Mouse (Mus musculus) urinary bladder, postnatal 36 days (tissue): Measurements from ENCODE around the gene Mpp4.

ENCODE experiments used
- DNase-seq, 2 experiments: peaks; one replicate each; pipeline ENCODE4 v3.0.0; 2022; ENCODE audit warnings: low spot score in 2 of 2, mixed read lengths in 1 of 2

The Mpp4 gene

GRCm38 (mm10) chr1:59163030-59163461 lies at the start of gene Mpp4:
TSS of gene Mpp4 (minus strand) at chr1:59163389.
- DNase-seq: no peak

- DNase-seq: no peak
Observed at GRCm38 (mm10) chr1:59212951-59213350, 49.8 kb upstream of the Mpp4 start.

- no peak for DNase-seq
Observed at GRCm38 (mm10) chr1:59212076-59212779, 49.0 kb upstream of the Mpp4 start.

GRCm38 (mm10) chr1:59211651-59212050 lies 48.5 kb upstream of the Mpp4 start:
- DNase-seq: no peak

- no peak for DNase-seq
Observed at GRCm38 (mm10) chr1:59208331-59208730, 45.1 kb upstream of the Mpp4 start.

- no peak for DNase-seq
Observed at GRCm38 (mm10) chr1:59204489-59204888, 41.3 kb upstream of the Mpp4 start.

- no peak for DNase-seq
Observed at GRCm38 (mm10) chr1:59202367-59202766, 39.2 kb upstream of the Mpp4 start.

GRCm38 (mm10) chr1:59201561-59201960 lies 38.4 kb upstream of the Mpp4 start:
- DNase-seq: peak in 1 of 2 experiments; percentile 4

GRCm38 (mm10) chr1:59200960-59201359 lies 37.8 kb upstream of the Mpp4 start:
- no peak for DNase-seq

GRCm38 (mm10) chr1:59194979-59195378 lies 31.8 kb upstream of the Mpp4 start:
- DNase-seq: no peak

GRCm38 (mm10) chr1:59187786-59188185 lies 24.6 kb upstream of the Mpp4 start:
- DNase-seq: no peak

GRCm38 (mm10) chr1:59186317-59186716 lies 23.1 kb upstream of the Mpp4 start:
- DNase-seq: no peak

- no peak for DNase-seq
Observed at GRCm38 (mm10) chr1:59185410-59185809, 22.2 kb upstream of the Mpp4 start.

GRCm38 (mm10) chr1:59183045-59183444 lies 19.9 kb upstream of the Mpp4 start:
- no peak for DNase-seq

GRCm38 (mm10) chr1:59182373-59182772 lies 19.2 kb upstream of the Mpp4 start:
- DNase-seq: no peak

GRCm38 (mm10) chr1:59180003-59180402 lies 16.8 kb upstream of the Mpp4 start:
- no peak for DNase-seq

- DNase-seq: no peak
Observed at GRCm38 (mm10) chr1:59178401-59178800, 15.2 kb upstream of the Mpp4 start.

GRCm38 (mm10) chr1:59174514-59175373 lies 11.6 kb upstream of the Mpp4 start:
- no peak for DNase-seq

- no peak for DNase-seq
Observed at GRCm38 (mm10) chr1:59173023-59173422, 9.8 kb upstream of the Mpp4 start.

GRCm38 (mm10) chr1:59171875-59172274 lies 8.7 kb upstream of the Mpp4 start:
- no peak for DNase-seq

GRCm38 (mm10) chr1:59170290-59170689 lies 7.1 kb upstream of the Mpp4 start:
- DNase-seq: no peak

- DNase-seq: no peak
Observed at GRCm38 (mm10) chr1:59169586-59169985, 6.4 kb upstream of the Mpp4 start.

GRCm38 (mm10) chr1:59168556-59168955 lies 5.4 kb upstream of the Mpp4 start:
- DNase-seq: no peak
